Mouse (Mus musculus) liver, embryonic 14.5 days (tissue): Measurements from ENCODE around the gene Pirt.

Experiments used
- CTCF ChIP-seq: IDR thresholded peaks from 2 replicates; pipeline ENCODE4 v1.5.1; 2016; ENCODE audit warnings: antibody characterized with exemption, low read depth, control low read depth
- EP300 ChIP-seq: IDR thresholded peaks from 2 replicates; pipeline ENCODE4 v1.6.1; 2016; ENCODE audit warnings: antibody characterized with exemption, low read depth

DNA sequence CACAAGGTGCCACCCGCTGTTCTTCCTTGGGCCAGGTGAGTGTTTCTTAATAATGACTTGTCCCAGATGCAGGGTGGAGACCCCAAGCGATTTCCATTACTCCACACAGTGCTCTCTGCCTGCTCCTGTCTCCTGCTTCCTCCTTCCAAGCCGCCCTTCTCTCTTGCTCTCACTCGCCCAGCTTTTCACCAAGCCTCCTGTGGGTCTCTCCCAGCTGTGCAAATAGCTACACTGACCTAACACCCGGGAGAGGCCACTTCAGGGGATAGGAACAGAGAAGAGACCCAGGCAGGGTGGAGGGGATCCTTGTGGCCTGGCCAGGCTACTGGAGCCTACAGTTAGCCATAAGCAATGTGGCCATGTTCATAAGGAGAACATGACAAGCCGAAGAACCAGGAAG is 35.1 kb downstream of the Pirt start:
- TF ChIP-seq CTCF (no peak), EP300 (no peak)
